Mouse (Mus musculus) heart, embryonic 14.5 days (tissue): ENCODE results near the gene Fam222b. TPM values are rescaled to one million over a fixed set of nuclear protein-coding genes. Genes with fewer than 3 reads are reported as not detected.

ENCODE experiments used
- ATAC-seq: fragments of 200-750 bp; cut with Nextera tagmentation; 2 replicates; pipeline ENCODE4 v1.8.0; 2017; ENCODE audit warnings: low read depth, moderate TSS enrichment; ENCODE audit not compliant: insufficient number of reproducible peaks, insufficient read depth, low FRiP score
- H3K27ac ChIP-seq, 2 experiments: fragments of 200-500 bp in 1 of 2; fragments of 300-500 bp in 1 of 2; sonication (generic) in 1 of 2; replicated peaks in 1 of 2; 2 replicates each; pipeline ENCODE4 v1.5.1; 2012 to 2014; ENCODE audit warnings: low read depth in 2 of 2, low read length in 2 of 2, control low read depth in 1 of 2, mild to moderate bottlenecking in 1 of 2, mixed read lengths in 1 of 2; ENCODE audit not compliant: control insufficient read depth in 1 of 2, insufficient read depth in 1 of 2
- H3K27me3 ChIP-seq: fragments of 300-500 bp; sonication (generic); 2 replicates; pipeline ENCODE4 v1.6.1; 2014; ENCODE audit warnings: mild to moderate bottlenecking, low read length, control low read depth; ENCODE audit not compliant: control insufficient read depth, insufficient read depth
- H3K36me3 ChIP-seq: fragments of 300-500 bp; sonication (generic); 2 replicates; pipeline ENCODE4 v1.6.1; 2014; ENCODE audit warnings: mild to moderate bottlenecking, control low read depth, low read length, mixed read lengths; ENCODE audit not compliant: control insufficient read depth, insufficient read depth
- H3K4me1 ChIP-seq, 2 experiments: fragments of 200-500 bp in 1 of 2; fragments of 300-500 bp in 1 of 2; sonication (generic) in 1 of 2; 2 replicates each; pipeline ENCODE4 v1.6.1; 2012 to 2014; ENCODE audit warnings: low read length in 2 of 2, control low read depth in 1 of 2, mixed read lengths in 1 of 2; ENCODE audit not compliant: control insufficient read depth in 2 of 2, insufficient read depth in 2 of 2
- H3K4me2 ChIP-seq: fragments of 300-500 bp; sonication (generic); 2 replicates; pipeline ENCODE4 v1.6.1; 2014; ENCODE audit warnings: mild to moderate bottlenecking, low read length
- H3K4me3 ChIP-seq, 2 experiments: fragments of 200-500 bp in 1 of 2; fragments of 300-500 bp in 1 of 2; sonication (generic) in 1 of 2; 2 replicates each; pipeline ENCODE4 v1.5.1; 2012 to 2014; ENCODE audit warnings: low read length in 2 of 2, mild to moderate bottlenecking in 2 of 2, control low read depth in 1 of 2, low read depth in 1 of 2, moderate library complexity in 1 of 2; ENCODE audit not compliant: control insufficient read depth in 1 of 2, insufficient read depth in 1 of 2
- H3K9ac ChIP-seq: fragments of 300-500 bp; sonication (generic); 2 replicates; pipeline ENCODE4 v1.6.1; 2014; ENCODE audit warnings: mild to moderate bottlenecking, low read length
- H3K9me3 ChIP-seq: fragments of 300-500 bp; sonication (generic); 2 replicates; pipeline ENCODE4 v1.6.1; 2016; ENCODE audit warnings: low read length, control low read depth; ENCODE audit not compliant: control insufficient read depth
- WGBS: fragments of 180-500 bp; shearing (Covaris S2); extraction: QIAGEN DNeasy Blood & Tissue Kit; methylation state at CpG from one replicate; pipeline ENCODE4 v1.1.7; 2014; 5-methylcytosine and 5-hydroxymethylcytosine counted together
- microRNA counts: library from miRNA; unstranded; fragments of <30 nt; microRNA quantifications from one replicate; lab custom pipeline; 2016
- microRNA-seq: library from miRNA; unstranded; fragments of <30 nt; microRNA quantifications from one replicate; pipeline ENCODE4, GENCODE M21; 2016
- polyA plus RNA-seq: library from polyadenylated mRNA; unstranded; fragments of >200 nt; fragmentation: Nextera tagmentation; extraction: Ambion mirVana; gene quantifications from 2 replicates; pipeline ENCODE4 v1.2.1, GENCODE M21; 2014

Gene Fam222b
- polyA plus RNA-seq, 1 experiment from 2014 or later = 17.0 TPM

- no peak for ATAC-seq
- H3K36me3 ChIP-seq = peaks cover 72% of the 10 kb centered on the region
- H3K4me1 ChIP-seq = no peaks in the 10 kb centered on the region
- H3K27ac ChIP-seq = no peak overlapping the region
- H3K9ac ChIP-seq = no peak overlapping the region
- H3K4me3 ChIP-seq = no peak overlapping the region
- no peak overlapping the region for H3K4me2 ChIP-seq
- H3K27me3 ChIP-seq = no peaks in the 10 kb centered on the region
- no peaks in the 10 kb centered on the region for H3K9me3 ChIP-seq
- 87% methylated on average over 13 of the region's 13 CpGs for WGBS
These were observed 111.1 kb downstream of the Fam222b start for GRCm38 (mm10) chr11:78205361-78206206.

MicroRNAs encoded within 50 kb of the gene (microRNA counts, 519-probe panel; counts per million panel counts)
- microRNA mmu-miR-144 (lab: Ali Mortazavi, UCI) = 6,928 counts per million, percentile 92 among the panel's probes with 10 or more counts
- microRNA mmu-miR-451 (lab: Ali Mortazavi, UCI) = 6,297 counts per million, percentile 89 among the panel's probes with 10 or more counts

Small RNAs within 50 kb of the gene (microRNA-seq; reads per million reads assigned to microRNA genes)
- gene Mir144 = 114 reads per million, percentile 52 among the genes with 10 or more reads in this experiment
- gene Mir451a = not detected
- not detected for gene Mir451b
- gene Mir7653 = not detected

Other genes with a start within 250 kb of the Fam222b start
- 3.8 and 3.9 TPM in 2 replicates for gene Pipox, start 200.6 kb upstream of the Fam222b start, polyA plus RNA-seq
- 0.15 TPM in 1 of 2 replicates, not detected in the other for gene Sez6, start 163.9 kb upstream of the Fam222b start, polyA plus RNA-seq
- 10.8 and 11.6 TPM in 2 replicates for gene Phf12, start 111.9 kb upstream of the Fam222b start, polyA plus RNA-seq
- 14.4 and 18.0 TPM in 2 replicates for gene Dhrs13, start 62.4 kb upstream of the Fam222b start, polyA plus RNA-seq
- 95.2 and 98.3 TPM in 2 replicates for gene Flot2, start 56.7 kb upstream of the Fam222b start, polyA plus RNA-seq
- 23.9 and 25.7 TPM in 2 replicates for gene Eral1, start 14.3 kb upstream of the Fam222b start, polyA plus RNA-seq
- 18.5 and 25.6 TPM in 2 replicates for gene Traf4, start 70.9 kb downstream of the Fam222b start, polyA plus RNA-seq
- gene Nek8, start 82.0 kb downstream of the Fam222b start, polyA plus RNA-seq = 11.5 and 12.4 TPM in 2 replicates
- gene Tlcd1, start 82.1 kb downstream of the Fam222b start, polyA plus RNA-seq = 14.7 and 16.1 TPM in 2 replicates
- 968 and 1,084 TPM in 2 replicates for gene Rpl23a, start 88.9 kb downstream of the Fam222b start, polyA plus RNA-seq
- gene Rab34, start 93.8 kb downstream of the Fam222b start, polyA plus RNA-seq = 57.1 and 61.8 TPM in 2 replicates
- gene Proca1, start 98.7 kb downstream of the Fam222b start, polyA plus RNA-seq = 2.4 and 2.9 TPM in 2 replicates
- gene Sdf2, start 151.1 kb downstream of the Fam222b start, polyA plus RNA-seq = 65.2 and 75.8 TPM in 2 replicates
- gene Supt6, start 151.3 kb downstream of the Fam222b start, polyA plus RNA-seq = 13.8 and 15.5 TPM in 2 replicates
- gene 2610507B11Rik, start 167.1 kb downstream of the Fam222b start, polyA plus RNA-seq = 71.3 and 72.5 TPM in 2 replicates
- gene BC030499, start 196.2 kb downstream of the Fam222b start, polyA plus RNA-seq = 0.23 and 0.70 TPM in 2 replicates
- gene Spag5, start 206.9 kb downstream of the Fam222b start, polyA plus RNA-seq = 23.6 and 25.0 TPM in 2 replicates
- 28.2 and 30.3 TPM in 2 replicates for gene Aldoc, start 228.3 kb downstream of the Fam222b start, polyA plus RNA-seq
- 51.3 and 55.7 TPM in 2 replicates for gene Pigs, start 233.8 kb downstream of the Fam222b start, polyA plus RNA-seq
- 38.6 and 43.0 TPM in 2 replicates for gene Unc119, start 248.8 kb downstream of the Fam222b start, polyA plus RNA-seq